Mouse (Mus musculus) liver (tissue): ENCODE results near the gene Vmn1r118.
"Not testable (repeated sequence)": the region's sequence is repeated elsewhere in the genome, so short reads cannot be mapped to it uniquely, and the experiment has no call there.

Experiments
- DNase-seq: peaks from one replicate; pipeline ENCODE4 v3.0.0-alpha.2; 2020; ENCODE audit warnings: mixed read lengths

Vmn1r118 gene

GRCm38 (mm10) chr7:20912247-20912646, at the start of gene Vmn1r118:
Gene Vmn1r118, minus strand, starts transcription at chr7:20912347.
- not testable (repeated sequence) for DNase-seq

GRCm38 (mm10) chr7:20884021-20884420, 28.1 kb downstream of the Vmn1r118 start, which contains the start of gene Vmn1r117:
Gene Vmn1r117, minus strand, starts transcription at chr7:20884121.
- DNase-seq = not testable (repeated sequence)

GRCm38 (mm10) chr7:20871956-20872355, 40.2 kb downstream of the Vmn1r118 start, which contains the start of gene Vmn1r116:
Gene Vmn1r116, plus strand, starts transcription at chr7:20872256.
- not testable (repeated sequence) for DNase-seq
